ENCODE assay signal across 8 mouse cellular contexts in the genomic region with DNA sequence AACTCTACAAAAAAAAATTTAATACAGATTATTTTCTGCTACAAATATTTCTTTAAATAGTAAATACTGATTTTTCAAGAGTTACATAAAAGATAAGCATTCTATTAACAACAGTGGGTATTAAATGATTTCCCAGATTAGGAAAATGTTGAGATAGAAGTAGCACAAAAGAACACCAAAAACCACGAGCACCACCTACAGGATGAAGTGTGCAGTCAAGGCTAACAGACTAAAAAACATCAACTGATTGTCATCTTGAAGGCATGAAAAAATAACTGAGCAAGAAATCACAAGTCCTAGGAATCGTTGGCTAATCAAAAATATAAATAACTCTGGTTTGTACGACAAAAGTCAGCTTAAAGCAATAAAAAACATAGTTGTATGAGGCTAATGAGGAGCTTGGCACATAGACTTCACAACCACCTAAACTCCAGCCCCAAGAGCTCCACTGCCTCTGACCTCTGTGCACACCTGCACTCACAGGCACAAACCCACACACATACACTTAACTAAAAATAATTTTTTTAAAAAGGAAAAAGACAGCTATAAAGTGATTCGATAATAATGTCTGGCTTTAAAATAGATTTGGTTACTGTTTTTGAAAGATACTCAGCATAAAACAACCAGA. TPM values are rescaled to one million over a fixed set of nuclear protein-coding genes. Genes with fewer than 3 reads are reported as not detected.
A peak's percentile ranks its signal among the peaks of the same experiment; 100 is the strongest.
DNase-seq lines count a peak whose midpoint lies in the region; ATAC-seq and TF ChIP-seq lines count a peak whose summit lies in the region.

No protein-coding gene starts in this region.

- no peak for TF ChIP-seq EP300 in stomach, postnatal 0 days (optimal IDR thresholded peaks at IDR 0.05)

- H3K36me3 ChIP-seq in kidney, embryonic 16.5 days (ENCODE audit: insufficient read depth, low read length) = no peaks in the 10 kb centered on the region
- no peaks in the 10 kb centered on the region for H3K36me3 ChIP-seq in ES-E14 (ENCODE audit: control insufficient read depth, insufficient read depth, low read length, poor library complexity, severe bottlenecking)
- 0 out of 2 replicates have a peak, but pooled peaks cover 4% of the 10 kb centered on the region for H3K36me3 ChIP-seq in forebrain, postnatal 0 days (ENCODE audit: insufficient read depth)
- H3K36me3 ChIP-seq in stomach, postnatal 0 days (ENCODE audit: control insufficient read depth, insufficient read depth, low read length) = no peaks in the 10 kb centered on the region

- no peak overlapping the region for H3K9ac ChIP-seq in kidney, embryonic 16.5 days (replicated peaks; ENCODE audit: low read length)
- no peak overlapping the region for H3K9ac ChIP-seq in ES-E14 (ENCODE audit: insufficient read depth, low read depth, low read length, poor library complexity, severe bottlenecking)
- no peak overlapping the region for H3K9ac ChIP-seq in forebrain, postnatal 0 days
- no peak overlapping the region for H3K9ac ChIP-seq in stomach, postnatal 0 days (ENCODE audit: low read length)

- no peak overlapping the region for H3K27ac ChIP-seq in kidney, embryonic 16.5 days (ENCODE audit: low read length)
- no peak overlapping the region for H3K27ac ChIP-seq in ES-E14 (ENCODE audit: insufficient read depth, low read depth, low read length, poor library complexity, severe bottlenecking)
- no peak overlapping the region for H3K27ac ChIP-seq in forebrain, postnatal 0 days (ENCODE audit: low read depth, low read length)
- H3K27ac ChIP-seq in stomach, postnatal 0 days (replicated peaks) = no peak overlapping the region

- no peak overlapping the region for H3K4me3 ChIP-seq in kidney, embryonic 16.5 days (ENCODE audit: low read length)
- H3K4me3 ChIP-seq in ES-E14 (ENCODE audit: insufficient read depth in 1 of 2, low read depth in 1 of 2, low read length in 2 of 2, poor library complexity in 1 of 2, severe bottlenecking in 1 of 2) = no peak overlapping the region
- H3K4me3 ChIP-seq in forebrain, postnatal 0 days (ENCODE audit: low read depth, low read length) = no peak overlapping the region
- no peak overlapping the region for H3K4me3 ChIP-seq in stomach, postnatal 0 days (ENCODE audit: low read depth, low read length)

- peak; percentile 85 for TF ChIP-seq CTCF in forebrain, postnatal 0 days (IDR thresholded peaks at IDR 0.05; ENCODE audit: low read depth)
- TF ChIP-seq CTCF in stomach, postnatal 0 days (IDR thresholded peaks at IDR 0.05; ENCODE audit: low read depth) = peak; percentile 86

- in situ Hi-C loops in ES-E14 (cut with MboI; ENCODE audit: low sequenced_read_pairs in 2 of 2, unreplicated experiment in 2 of 2) = no loop called here

- ATAC-seq in kidney, embryonic 16.5 days (ENCODE audit: low FRiP score, low TSS enrichment) = no peak
- peak; percentile 75 for ATAC-seq in forebrain, postnatal 0 days
- ATAC-seq in stomach, postnatal 0 days (ENCODE audit: low FRiP score, low TSS enrichment) = no peak

- no peaks in the 10 kb centered on the region for H3K4me1 ChIP-seq in kidney, embryonic 16.5 days (ENCODE audit: insufficient read depth, low read length)
- H3K4me1 ChIP-seq in ES-E14 (ENCODE audit: control insufficient read depth in 2 of 2, insufficient read depth in 2 of 2, low read length in 2 of 2, poor library complexity in 1 of 2) = peaks cover 3% of the 10 kb centered on the region in 2 experiments; a peak in 2 of 4 replicates
- H3K4me1 ChIP-seq in forebrain, postnatal 0 days (ENCODE audit: insufficient read depth) = peaks cover 9% of the 10 kb centered on the region
- no peaks in the 10 kb centered on the region for H3K4me1 ChIP-seq in stomach, postnatal 0 days (replicated peaks; ENCODE audit: control insufficient read depth, insufficient read depth)

- WGBS in kidney, embryonic 16.5 days = 44% methylated on average over 4 of the region's 4 CpGs
- 24% methylated on average over 4 of the region's 4 CpGs for WGBS in forebrain, postnatal 0 days
- WGBS in stomach, postnatal 0 days = 36% methylated on average over 4 of the region's 4 CpGs

- H3K9me3 ChIP-seq in kidney, embryonic 16.5 days (ENCODE audit: low read length) = no peaks in the 10 kb centered on the region
- no peaks in the 10 kb centered on the region for H3K9me3 ChIP-seq in ES-E14 (ENCODE audit: control insufficient read depth, insufficient read depth, low read depth, low read length)
- no peaks in the 10 kb centered on the region for H3K9me3 ChIP-seq in forebrain, postnatal 0 days (ENCODE audit: low read length)
- no peaks in the 10 kb centered on the region for H3K9me3 ChIP-seq in stomach, postnatal 0 days (ENCODE audit: control insufficient read depth, low read length)

- H3K4me2 ChIP-seq in kidney, embryonic 16.5 days (replicated peaks; ENCODE audit: low read depth, low read length) = no peak overlapping the region
- no peak overlapping the region for H3K4me2 ChIP-seq in forebrain, postnatal 0 days (ENCODE audit: low read depth)
- H3K4me2 ChIP-seq in stomach, postnatal 0 days (replicated peaks; ENCODE audit: low read depth) = no peak overlapping the region

- peak; percentile 15 for DNase-seq in kidney, adult 11 months
- peak; percentile 22 for DNase-seq in ES-E14 (ENCODE audit: low read depth, low spot score)
- DNase-seq in cerebellum, adult 11-12 months = peak; percentile 27
- DNase-seq in forebrain, postnatal 0 days = peak; percentile 85
- DNase-seq in layer of hippocampus, adult 11-12 months (ENCODE audit: low spot score) = peak; percentile 66
- DNase-seq in lung, postnatal 36 days = peak; percentile 79
- peak; percentile 18 for DNase-seq in stomach, postnatal 0 days (ENCODE audit: low spot score)

- no peaks in the 10 kb centered on the region for H3K27me3 ChIP-seq in kidney, embryonic 16.5 days (ENCODE audit: insufficient read depth, low read length)
- no peaks in the 10 kb centered on the region for H3K27me3 ChIP-seq in forebrain, postnatal 0 days (ENCODE audit: insufficient read depth, low read length)
- H3K27me3 ChIP-seq in stomach, postnatal 0 days (ENCODE audit: control insufficient read depth, insufficient read depth, low read length) = no peaks in the 10 kb centered on the region

TF ChIP-seq in ES-E14, 5 proteins besides CTCF, POLR2A, EP300 and RAD21:
- TF ChIP-seq CHD2 (IDR thresholded peaks at IDR 0.05; ENCODE audit: low read depth, low read length) = no peak
- 0 out of 2 replicates have a peak, but pooled peaks have one; percentile 11 for TF ChIP-seq ZC3H11A (IDR thresholded peaks at IDR 0.05; ENCODE audit: borderline replicate concordance, low read depth, low read length)

RNA-seq across cellular contexts. Expression of gene Pou2f1, which starts 35.3 kb away (rescaled TPM):
- polyA plus RNA-seq in kidney, embryonic 16.5 days (2015; fragmentation: Nextera tagmentation; extraction: Ambion mirVana) = 14.0 and 20.6 TPM in 2 replicates
- 37.9 and 55.6 TPM in 2 replicates for total RNA-seq in ES-E14 (2012; rRNA removed)
- 14.3 and 22.2 TPM in 2 replicates for total RNA-seq in forebrain, postnatal 0 days (2014; rRNA removed)
- polyA plus RNA-seq in forebrain, postnatal 0 days (2015; fragmentation: Nextera tagmentation; extraction: Ambion mirVana) = 11.1 and 16.7 TPM in 2 replicates
- 4.9 TPM in 2 replicates for polyA plus RNA-seq in stomach, postnatal 0 days (2015; fragmentation: Nextera tagmentation; extraction: Ambion mirVana)

Comparison
In these comparisons a context has a peak if more than half of its experiments do, and no peak if none do; other contexts are left out.
1. DNase-seq: peak in every context shown above with its lines; median percentile 85 in forebrain, postnatal 0 days; 79 in lung, postnatal 36 days; 66 in layer of hippocampus, adult 11-12 months; 27 in cerebellum, adult 11-12 months; 22 in ES-E14; 18 in stomach, postnatal 0 days; 15 in kidney, adult 11 months.